Mouse (Mus musculus) kidney, embryonic 16.5 days (tissue): ENCODE data around the gene Nol11. TPM values are rescaled to one million over a fixed set of nuclear protein-coding genes. Genes with fewer than 3 reads are reported as not detected.

Experiments used
- ATAC-seq: fragments of 200-750 bp; cut with Nextera tagmentation; 2 replicates; pipeline ENCODE4 v1.8.0; 2017; ENCODE audit warnings: moderate TSS enrichment; ENCODE audit not compliant: low FRiP score, low TSS enrichment
- H3K27ac ChIP-seq: fragments of 300-500 bp; sonication (generic); 2 replicates; pipeline ENCODE4 v1.5.1; 2014; ENCODE audit warnings: low read length
- H3K27me3 ChIP-seq: fragments of 300-500 bp; sonication (generic); 2 replicates; pipeline ENCODE4 v1.6.1; 2014; ENCODE audit warnings: low read length, control low read depth, mixed read lengths; ENCODE audit not compliant: insufficient read depth
- H3K36me3 ChIP-seq: fragments of 300-500 bp; sonication (generic); 2 replicates; pipeline ENCODE4 v1.6.1; 2014; ENCODE audit warnings: low read length, control low read depth, mixed read lengths; ENCODE audit not compliant: insufficient read depth
- H3K4me1 ChIP-seq: fragments of 300-500 bp; sonication (generic); 2 replicates; pipeline ENCODE4 v1.6.1; 2014; ENCODE audit warnings: low read length, control low read depth, mixed read lengths; ENCODE audit not compliant: insufficient read depth
- H3K4me2 ChIP-seq: fragments of 300-500 bp; sonication (generic); replicated peaks from 2 replicates; pipeline ENCODE4 v1.6.1; 2014; ENCODE audit warnings: low read depth, low read length
- H3K4me3 ChIP-seq: fragments of 300-500 bp; sonication (generic); 2 replicates; pipeline ENCODE4 v1.5.1; 2014; ENCODE audit warnings: mild to moderate bottlenecking, low read length
- H3K9ac ChIP-seq: fragments of 300-500 bp; sonication (generic); replicated peaks from 2 replicates; pipeline ENCODE4 v1.6.1; 2014; ENCODE audit warnings: low read length
- H3K9me3 ChIP-seq: fragments of 300-500 bp; sonication (generic); 2 replicates; pipeline ENCODE4 v1.6.1; 2016; ENCODE audit warnings: low read length, control low read depth
- WGBS: fragments of 180-500 bp; shearing (Covaris S2); extraction: QIAGEN DNeasy Blood & Tissue Kit; methylation state at CpG from one replicate; pipeline ENCODE4 v1.1.7; 2014; 5-methylcytosine and 5-hydroxymethylcytosine counted together
- polyA plus RNA-seq: library from polyadenylated mRNA; unstranded; fragments of >200 nt; fragmentation: Nextera tagmentation; extraction: Ambion mirVana; gene quantifications from 2 replicates; pipeline ENCODE4 v1.2.1, GENCODE M21; 2015

The Nol11 gene
- polyA plus RNA-seq: 61.3 and 63.0 TPM in 2 replicates

DNA sequence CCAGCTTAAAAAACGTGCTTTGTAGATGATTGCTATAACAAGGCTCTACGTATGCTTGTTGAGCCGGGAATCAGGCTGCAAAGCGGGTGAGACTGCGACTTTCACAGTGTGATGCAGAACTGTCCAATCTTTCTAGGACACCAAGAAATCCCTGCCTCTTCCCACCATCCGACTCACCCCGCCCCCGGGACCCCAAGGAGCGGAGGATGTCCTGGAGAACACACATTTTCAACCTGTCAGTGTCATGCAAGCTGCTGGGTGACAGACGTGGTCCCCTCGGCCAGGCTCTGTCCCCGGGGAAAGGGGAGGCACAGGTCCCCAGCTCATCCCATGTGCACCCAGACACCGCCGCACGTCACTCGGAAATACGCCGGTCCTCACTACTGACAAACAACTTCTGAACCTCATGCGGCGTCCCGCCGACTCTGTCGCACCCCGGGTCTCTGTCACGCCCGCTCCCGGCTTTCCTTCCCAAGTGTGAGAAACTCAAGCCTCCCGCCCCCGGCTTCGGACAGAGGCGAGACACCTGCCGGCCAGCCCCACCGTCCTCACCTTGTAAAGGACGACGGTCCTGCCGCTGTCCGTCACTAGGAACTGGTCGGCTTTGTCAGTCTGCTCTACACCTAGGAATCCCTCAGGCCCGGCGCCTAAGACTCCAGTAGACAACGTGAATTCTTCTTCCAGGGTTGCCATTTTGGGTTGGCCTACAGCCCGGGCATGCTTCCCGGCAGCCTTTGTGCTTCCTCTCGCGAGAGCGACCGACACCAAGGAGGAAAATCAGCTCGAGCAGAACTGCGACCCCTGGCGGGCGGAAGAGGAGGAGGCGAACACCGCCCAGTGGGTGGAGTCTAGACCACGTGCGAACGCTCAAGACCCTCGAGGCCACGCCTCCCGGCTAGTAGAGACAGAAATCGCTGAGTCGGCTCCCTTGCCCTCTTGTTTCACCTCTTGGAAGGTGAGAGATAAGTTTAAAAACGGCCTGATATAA lies at the start of gene Nol11:
TSS of gene Nol11 (minus strand) at position 817 of the 988 bp plus-strand sequence.
- H3K4me1 ChIP-seq: peaks cover 6% of the 10 kb centered on the region
- H3K4me3 ChIP-seq: peak within 1 kb of the TSS; percentile 96
- peak within 1 kb of the TSS; percentile 73 for H3K27ac ChIP-seq
- WGBS: under 1% methylated on average over 62 of the region's 62 CpGs
- peak; percentile 96 for ATAC-seq
- no peaks in the 10 kb centered on the region for H3K27me3 ChIP-seq
- no peaks in the 10 kb centered on the region for H3K9me3 ChIP-seq
- H3K4me2 ChIP-seq: peak within 1 kb of the TSS; percentile 68
- H3K9ac ChIP-seq: peak within 1 kb of the TSS; percentile 93
- H3K36me3 ChIP-seq: peaks cover 18% of the 10 kb centered on the region

DNA sequence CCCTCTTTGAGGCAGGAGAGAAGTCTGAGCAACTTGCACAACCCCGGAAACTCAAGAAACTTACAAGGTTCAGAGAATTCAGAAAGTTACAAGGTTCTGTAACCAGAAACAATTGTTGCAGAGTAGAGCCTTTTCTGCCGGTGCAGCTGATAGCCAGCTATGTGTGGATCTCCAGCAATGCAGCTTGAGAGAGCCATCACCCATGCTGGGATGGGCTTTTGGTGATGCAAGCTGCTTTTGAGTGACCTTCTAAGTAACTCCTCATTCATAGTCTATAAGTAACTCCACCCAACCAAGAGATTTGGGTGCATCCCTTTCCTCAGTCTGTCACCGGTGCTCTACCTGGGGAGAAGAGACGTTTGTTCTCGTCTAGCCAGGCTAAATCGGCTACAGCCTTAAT lies 49.3 kb upstream of the Nol11 start:
- Histone ChIP-seq H3K9me3 (no peaks in the 10 kb centered on the region), H3K9ac (no peak overlapping the region), H3K4me2 (no peak overlapping the region), H3K4me3 (no peak overlapping the region), H3K4me1 (no peaks in the 10 kb centered on the region), H3K27ac (no peak overlapping the region), H3K27me3 (no peaks in the 10 kb centered on the region), H3K36me3 (no peaks in the 10 kb centered on the region)
- 91% methylated on average over 6 of the region's 6 CpGs for WGBS
- ATAC-seq: no peak

DNA sequence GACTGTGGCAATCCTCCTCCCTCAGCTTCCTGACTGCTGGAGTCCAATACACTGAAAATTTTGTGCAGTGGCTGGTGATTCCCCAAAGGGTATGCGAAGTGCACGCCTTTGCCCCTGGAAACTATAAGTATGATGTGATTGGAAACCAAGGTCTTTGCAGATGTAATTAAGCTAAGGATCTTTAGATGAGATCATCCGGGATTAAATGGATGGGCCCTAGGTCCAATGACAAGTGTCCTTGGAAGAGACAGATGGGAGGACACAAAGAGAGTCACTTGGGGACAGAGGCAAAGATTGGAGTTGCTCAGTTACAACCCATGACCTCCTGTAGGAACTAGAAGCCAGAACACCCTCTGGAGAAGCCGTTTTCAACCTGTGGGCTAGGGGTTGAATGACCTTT lies 48.4 kb upstream of the Nol11 start:
- Histone ChIP-seq H3K9ac (no peak overlapping the region), H3K27ac (no peak overlapping the region), H3K36me3 (no peaks in the 10 kb centered on the region), H3K4me3 (no peak overlapping the region), H3K27me3 (no peaks in the 10 kb centered on the region), H3K4me2 (no peak overlapping the region), H3K4me1 (no peaks in the 10 kb centered on the region), H3K9me3 (no peaks in the 10 kb centered on the region)
- no peak for ATAC-seq
- 91% methylated on average over 4 of the region's 4 CpGs for WGBS

DNA sequence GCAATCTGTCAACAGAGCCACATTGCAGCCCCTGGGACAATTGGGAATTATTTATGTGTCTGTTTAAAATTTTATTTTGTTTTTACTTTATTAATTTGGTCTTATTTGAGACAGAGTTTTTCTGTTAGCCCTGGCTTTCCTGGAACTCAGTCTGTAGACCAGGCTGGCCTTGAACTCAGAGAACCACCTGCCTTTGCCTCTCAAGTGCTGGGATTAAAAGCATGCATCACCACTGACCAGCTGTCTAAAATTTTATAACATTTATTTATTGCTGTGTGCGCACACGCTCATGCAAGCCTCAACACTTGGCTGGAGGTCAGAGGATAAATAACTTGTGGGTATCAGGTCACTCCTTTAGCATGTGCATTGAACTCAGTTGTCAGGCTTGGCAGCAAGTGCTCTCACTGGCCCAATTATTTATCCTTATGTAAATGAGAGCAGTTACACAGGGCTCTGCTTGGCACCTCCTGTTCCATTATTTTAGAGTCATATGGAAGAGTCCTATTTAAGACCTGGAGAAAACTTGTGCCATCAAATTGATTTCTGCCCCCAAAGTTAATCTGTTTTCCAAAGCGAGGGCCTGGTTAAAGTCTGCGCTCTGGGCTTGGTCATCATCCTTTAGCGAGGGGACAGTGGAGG lies 44.2 kb upstream of the Nol11 start:
- Histone ChIP-seq H3K9me3 (0 out of 2 replicates have a peak, but pooled peaks cover 6% of the 10 kb centered on the region), H3K4me2 (no peak overlapping the region), H3K27me3 (no peaks in the 10 kb centered on the region), H3K9ac (no peak overlapping the region), H3K27ac (no peak overlapping the region), H3K4me3 (no peak overlapping the region), H3K4me1 (no peaks in the 10 kb centered on the region), H3K36me3 (peaks cover 10% of the 10 kb centered on the region; the same call in 1 of the 2 replicates)
- no peak for ATAC-seq
- WGBS: 63% methylated on average over 5 of the region's 5 CpGs

DNA sequence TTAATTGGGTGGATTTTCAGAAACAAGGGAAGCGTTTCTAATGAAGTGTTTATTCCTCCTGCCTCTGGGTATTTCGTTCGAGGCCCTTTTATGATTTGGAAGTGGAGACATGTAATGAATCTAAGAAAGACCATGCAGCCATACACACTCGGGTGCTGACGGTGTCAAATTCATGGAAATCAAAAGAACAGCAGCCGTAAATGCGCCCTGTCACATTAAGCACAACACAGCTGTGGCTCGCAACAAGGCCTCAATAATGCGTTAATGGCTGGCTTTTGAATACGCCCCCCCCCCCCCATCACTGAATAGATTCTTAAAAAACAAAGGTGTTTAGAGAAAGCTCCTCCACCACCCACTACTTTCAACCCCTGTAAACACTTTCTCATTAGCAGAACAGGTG lies 40.9 kb upstream of the Nol11 start:
- WGBS: 31% methylated on average over 10 of the region's 10 CpGs
- no peaks in the 10 kb centered on the region for H3K4me1 ChIP-seq

DNA sequence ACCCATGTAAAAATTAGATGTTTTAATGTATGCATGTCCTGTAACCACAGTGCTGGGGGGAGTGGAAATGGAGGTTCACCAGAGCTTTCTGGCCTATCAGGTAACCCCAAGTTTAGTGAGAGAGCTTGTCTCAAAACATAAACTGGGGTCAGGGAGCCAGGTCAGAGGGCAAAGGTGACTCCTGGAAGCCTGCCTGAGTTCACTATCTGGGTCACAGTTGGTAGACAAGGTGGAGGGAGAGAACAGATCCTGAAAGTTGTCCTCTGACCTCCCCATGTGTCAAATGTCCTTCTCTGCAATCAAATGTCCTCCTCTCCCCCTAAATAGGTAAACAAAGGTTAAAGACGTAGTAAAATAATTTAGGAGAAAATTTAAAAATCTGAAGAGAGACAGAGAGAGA lies 37.2 kb upstream of the Nol11 start:
- no peak overlapping the region for H3K4me3 ChIP-seq
- no peak for ATAC-seq
- no peaks in the 10 kb centered on the region for H3K27me3 ChIP-seq
- H3K4me2 ChIP-seq: no peak overlapping the region
- H3K36me3 ChIP-seq: peaks cover 7% of the 10 kb centered on the region; the same call in 1 of the 2 replicates
- 82% methylated on average over 1 of the region's 1 CpGs for WGBS
- no peaks in the 10 kb centered on the region for H3K4me1 ChIP-seq
- H3K27ac ChIP-seq: no peak overlapping the region
- H3K9me3 ChIP-seq: no peaks in the 10 kb centered on the region
- no peak overlapping the region for H3K9ac ChIP-seq

More for the DNA sequence above, 40.9 kb upstream of the Nol11 start:
- Histone ChIP-seq H3K27me3 (no peaks in the 10 kb centered on the region), H3K36me3 (peaks cover 16% of the 10 kb centered on the region; the same call in 1 of the 2 replicates), H3K9me3 (0 out of 2 replicates have a peak, but pooled peaks cover 6% of the 10 kb centered on the region), H3K9ac (no peak overlapping the region), H3K4me2 (no peak overlapping the region), H3K27ac (no peak overlapping the region), H3K4me3 (no peak overlapping the region)
- no peak for ATAC-seq

DNA sequence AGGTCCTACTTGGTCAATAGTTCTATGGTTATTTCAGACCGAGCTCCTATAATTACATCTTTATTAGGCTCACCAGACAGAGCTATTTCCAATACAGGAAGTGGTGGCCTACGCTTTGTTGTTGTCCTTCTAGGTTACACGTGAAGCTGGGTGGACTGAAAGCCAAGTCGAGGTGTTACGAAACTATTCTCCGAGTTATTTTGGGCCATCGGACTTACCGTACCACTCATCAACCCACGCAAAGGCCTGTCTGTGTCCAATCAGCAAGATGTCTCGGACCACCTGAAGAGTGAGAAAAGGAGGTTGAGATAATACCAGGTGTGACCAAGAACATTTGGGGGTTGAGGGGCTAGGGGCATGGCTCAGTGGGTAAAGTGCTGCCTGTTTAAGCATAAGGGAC lies 36.8 kb upstream of the Nol11 start:
- H3K4me3 ChIP-seq: no peak overlapping the region
- H3K27me3 ChIP-seq: no peaks in the 10 kb centered on the region
- H3K9ac ChIP-seq: no peak overlapping the region
- H3K4me2 ChIP-seq: no peak overlapping the region
- ATAC-seq: no peak
- H3K36me3 ChIP-seq: 0 out of 2 replicates have a peak, but pooled peaks cover 6% of the 10 kb centered on the region
- H3K9me3 ChIP-seq: no peaks in the 10 kb centered on the region
- 93% methylated on average over 10 of the region's 10 CpGs for WGBS
- H3K4me1 ChIP-seq: no peaks in the 10 kb centered on the region
- H3K27ac ChIP-seq: no peak overlapping the region

DNA sequence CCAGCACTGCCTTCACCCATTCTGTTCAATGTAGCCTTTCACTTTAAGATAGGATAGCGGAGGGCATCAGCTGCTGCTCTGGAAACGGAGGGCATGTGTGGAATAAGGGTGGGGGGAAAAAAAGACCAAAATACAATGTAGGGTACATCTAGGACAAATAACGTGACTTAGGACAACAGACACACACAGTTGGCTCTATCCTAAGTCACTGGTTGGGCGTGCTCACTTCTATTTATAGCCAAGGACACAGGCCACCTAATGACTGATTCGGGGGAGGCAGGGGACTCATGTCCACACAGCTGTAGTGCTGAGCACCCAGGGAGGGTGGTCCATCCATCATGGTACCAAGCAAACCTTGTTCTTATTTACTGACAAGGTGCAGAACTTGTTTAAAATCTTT lies 36.1 kb upstream of the Nol11 start:
- H3K9me3 ChIP-seq: no peaks in the 10 kb centered on the region
- H3K27ac ChIP-seq: no peak overlapping the region
- H3K4me3 ChIP-seq: no peak overlapping the region
- 72% methylated on average over 5 of the region's 5 CpGs for WGBS
- no peaks in the 10 kb centered on the region for H3K27me3 ChIP-seq
- H3K4me2 ChIP-seq: no peak overlapping the region
- no peak overlapping the region for H3K9ac ChIP-seq
- H3K4me1 ChIP-seq: no peaks in the 10 kb centered on the region
- ATAC-seq: no peak
- H3K36me3 ChIP-seq: 0 out of 2 replicates have a peak, but pooled peaks cover 6% of the 10 kb centered on the region

DNA sequence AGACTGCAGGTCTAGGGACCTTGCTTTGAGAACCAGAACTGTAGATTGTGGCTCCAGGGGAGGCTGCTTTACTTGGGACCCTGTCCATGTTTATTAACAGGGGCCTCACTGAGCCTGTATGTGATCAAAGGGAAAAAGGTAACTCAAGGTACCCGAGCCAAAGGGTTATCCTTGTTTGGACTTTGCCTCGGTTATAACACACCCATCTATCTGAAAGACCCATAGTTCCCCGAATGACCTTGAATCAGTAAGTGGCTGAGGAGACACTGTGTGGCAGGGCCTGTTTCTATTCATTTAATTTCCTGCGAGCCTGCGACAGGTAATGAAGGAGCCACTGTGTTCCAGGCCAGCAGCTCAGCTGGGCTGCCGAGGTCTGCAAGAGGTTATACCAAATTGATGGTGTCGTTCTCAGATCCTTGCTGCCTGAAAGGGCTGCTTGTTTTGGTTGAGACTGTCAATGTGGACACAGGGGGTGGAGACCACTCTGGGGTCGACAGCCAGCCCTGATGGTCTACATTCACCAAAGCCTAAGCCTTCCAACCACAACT lies 34.6 kb upstream of the Nol11 start:
- Histone ChIP-seq H3K36me3 (0 out of 2 replicates have a peak, but pooled peaks cover 6% of the 10 kb centered on the region), H3K27ac (no peak overlapping the region), H3K9ac (no peak overlapping the region), H3K4me1 (no peaks in the 10 kb centered on the region), H3K27me3 (no peaks in the 10 kb centered on the region), H3K9me3 (no peaks in the 10 kb centered on the region), H3K4me2 (no peak overlapping the region), H3K4me3 (no peak overlapping the region)
- 51% methylated on average over 8 of the region's 8 CpGs for WGBS
- no peak for ATAC-seq
